Mouse (Mus musculus): ENCODE results near the gene 4632433K11Rik. TPM values are rescaled to one million over a fixed set of nuclear protein-coding genes. Genes with fewer than 3 reads are reported as not detected.

4632433K11Rik gene
- polyA plus RNA-seq, 1 experiment from 2014 or later, result not detected

- no peak overlapping the region for H3K27ac ChIP-seq
- no peaks in the 10 kb centered on the region for H3K9me3 ChIP-seq
- H3K9ac ChIP-seq, result no peak overlapping the region
- WGBS, result 95% methylated on average over 2 of the region's 2 CpGs
- no peak for ATAC-seq (replicated peaks)
- peaks cover 17% of the 10 kb centered on the region; the same call in 1 of the 2 replicates for H3K36me3 ChIP-seq (replicated peaks)
- H3K4me1 ChIP-seq, result peaks cover 32% of the 10 kb centered on the region
- peak overlapping the region; percentile 84 for H3K4me2 ChIP-seq
- H3K4me3 ChIP-seq, result peak overlapping the region; percentile 12; the same call in 1 of the 2 replicates
- no peaks in the 10 kb centered on the region for H3K27me3 ChIP-seq (replicated peaks)
These were observed 48.0 kb downstream of the 4632433K11Rik start for GRCm38 (mm10) chr7:5081939-5082338.

GRCm38 (mm10) chr7:5083325-5084105 lies 49.6 kb downstream of the 4632433K11Rik start:
- Histone ChIP-seq H3K9ac (no peak overlapping the region), H3K4me3 (no peak overlapping the region), H3K4me1 (peaks cover 35% of the 10 kb centered on the region), H3K4me2 (no peak overlapping the region), H3K36me3 (replicated peaks) (peaks cover 5% of the 10 kb centered on the region; the same call in 1 of the 2 replicates), H3K9me3 (no peaks in the 10 kb centered on the region), H3K27me3 (replicated peaks) (no peaks in the 10 kb centered on the region), H3K27ac (no peak overlapping the region)
- 95% methylated on average over 18 of the region's 18 CpGs for WGBS
- ATAC-seq (replicated peaks), result no peak

Other genes with a start within 250 kb of the 4632433K11Rik start
- gene Tmem238, start 244.5 kb upstream of the 4632433K11Rik start, polyA plus RNA-seq (2015; fragmentation: Nextera tagmentation; extraction: Ambion mirVana), result 5.4 and 5.8 TPM in 2 replicates
- 186 and 187 TPM in 2 replicates for gene Rpl28, start 241.2 kb upstream of the 4632433K11Rik start, polyA plus RNA-seq (2015; fragmentation: Nextera tagmentation; extraction: Ambion mirVana)
- gene Ube2s, start 221.5 kb upstream of the 4632433K11Rik start, polyA plus RNA-seq (2015; fragmentation: Nextera tagmentation; extraction: Ambion mirVana), result 265 and 288 TPM in 2 replicates
- gene Shisa7, start 189.4 kb upstream of the 4632433K11Rik start, polyA plus RNA-seq (2015; fragmentation: Nextera tagmentation; extraction: Ambion mirVana), result 15.3 and 16.6 TPM in 2 replicates
- 3.1 and 4.6 TPM in 2 replicates for gene Isoc2b, start 163.9 kb upstream of the 4632433K11Rik start, polyA plus RNA-seq (2015; fragmentation: Nextera tagmentation; extraction: Ambion mirVana)
- gene Isoc2a, start 157.0 kb upstream of the 4632433K11Rik start, polyA plus RNA-seq (2015; fragmentation: Nextera tagmentation; extraction: Ambion mirVana), result 0.54 and 0.57 TPM in 2 replicates
- 0.40 and 0.65 TPM in 2 replicates for gene Gm36210, start 127.6 kb upstream of the 4632433K11Rik start, polyA plus RNA-seq (2015; fragmentation: Nextera tagmentation; extraction: Ambion mirVana)
- 4.5 and 4.6 TPM in 2 replicates for gene Zfp628, start 118.9 kb upstream of the 4632433K11Rik start, polyA plus RNA-seq (2015; fragmentation: Nextera tagmentation; extraction: Ambion mirVana)
- 46.3 and 47.7 TPM in 2 replicates for gene Nat14, start 112.1 kb upstream of the 4632433K11Rik start, polyA plus RNA-seq (2015; fragmentation: Nextera tagmentation; extraction: Ambion mirVana)
- 1.0 and 1.4 TPM in 2 replicates for gene Ssc5d, start 108.3 kb upstream of the 4632433K11Rik start, polyA plus RNA-seq (2015; fragmentation: Nextera tagmentation; extraction: Ambion mirVana)
- gene Sbk2, start 69.7 kb upstream of the 4632433K11Rik start, polyA plus RNA-seq (2015; fragmentation: Nextera tagmentation; extraction: Ambion mirVana), result 0.29 TPM in 1 of 2 replicates, not detected in the other
- gene Sbk3, start 63.0 kb upstream of the 4632433K11Rik start, polyA plus RNA-seq (2015; fragmentation: Nextera tagmentation; extraction: Ambion mirVana), result 0.32 and 0.41 TPM in 2 replicates
- gene Zfp579, start 38.0 kb upstream of the 4632433K11Rik start, polyA plus RNA-seq (2015; fragmentation: Nextera tagmentation; extraction: Ambion mirVana), result 72.6 and 77.2 TPM in 2 replicates
- 7.1 and 7.7 TPM in 2 replicates for gene Zfp524, start 19.7 kb upstream of the 4632433K11Rik start, polyA plus RNA-seq (2015; fragmentation: Nextera tagmentation; extraction: Ambion mirVana)
- 41.3 and 48.8 TPM in 2 replicates for gene Fiz1, start 19.4 kb upstream of the 4632433K11Rik start, polyA plus RNA-seq (2015; fragmentation: Nextera tagmentation; extraction: Ambion mirVana)
- gene Gm44973, start 18.6 kb upstream of the 4632433K11Rik start, polyA plus RNA-seq (2015; fragmentation: Nextera tagmentation; extraction: Ambion mirVana), result 1.2 TPM in 1 of 2 replicates, not detected in the other
- gene Zfp865, start 13.7 kb upstream of the 4632433K11Rik start, polyA plus RNA-seq (2015; fragmentation: Nextera tagmentation; extraction: Ambion mirVana), result 8.0 and 8.4 TPM in 2 replicates
- gene Ccdc106, start 13.6 kb upstream of the 4632433K11Rik start, polyA plus RNA-seq (2015; fragmentation: Nextera tagmentation; extraction: Ambion mirVana), result 64.9 and 67.8 TPM in 2 replicates
- gene Zfp784, start 4.3 kb downstream of the 4632433K11Rik start, polyA plus RNA-seq (2015; fragmentation: Nextera tagmentation; extraction: Ambion mirVana), result 12.3 and 13.5 TPM in 2 replicates
- gene Zfp580, start 17.4 kb downstream of the 4632433K11Rik start, polyA plus RNA-seq (2015; fragmentation: Nextera tagmentation; extraction: Ambion mirVana), result 106 and 110 TPM in 2 replicates
- 103 and 107 TPM in 2 replicates for gene U2af2, start 28.0 kb downstream of the 4632433K11Rik start, polyA plus RNA-seq (2015; fragmentation: Nextera tagmentation; extraction: Ambion mirVana)
- 119 and 124 TPM in 2 replicates for gene Epn1, start 46.1 kb downstream of the 4632433K11Rik start, polyA plus RNA-seq (2015; fragmentation: Nextera tagmentation; extraction: Ambion mirVana)
- gene Rfpl4, start 82.8 kb downstream of the 4632433K11Rik start, polyA plus RNA-seq (2015; fragmentation: Nextera tagmentation; extraction: Ambion mirVana), result 0.14 TPM in 1 of 2 replicates, not detected in the other
- gene Rasl2-9, start 91.8 kb downstream of the 4632433K11Rik start, polyA plus RNA-seq (2015; fragmentation: Nextera tagmentation; extraction: Ambion mirVana), result 0.28 and 0.63 TPM in 2 replicates
- 0.03 TPM in 1 of 2 replicates, not detected in the other for gene Vmn1r55, start 115.6 kb downstream of the 4632433K11Rik start, polyA plus RNA-seq (2015; fragmentation: Nextera tagmentation; extraction: Ambion mirVana)
- gene Vmn1r56, start 162.6 kb downstream of the 4632433K11Rik start, polyA plus RNA-seq (2015; fragmentation: Nextera tagmentation; extraction: Ambion mirVana), result not detected in 2 replicates
- gene Vmn1r57, start 184.4 kb downstream of the 4632433K11Rik start, polyA plus RNA-seq (2015; fragmentation: Nextera tagmentation; extraction: Ambion mirVana), result not detected in 2 replicates

All from midbrain, embryonic 15.5 days (tissue).